Mouse (Mus musculus) heart, adult 2 months (tissue): ENCODE measurements at regions not wholly inside any gene's neighbourhood (a gene's known extent, or its start where the extent isn't known, plus 50 kb on each side); places are given as distances from the start of the nearest gene placed in this dataset.

ENCODE experiments used
- CTCF ChIP-seq: fragments of 200-600 bp; IDR thresholded peaks from 2 replicates; pipeline ENCODE4 v1.8.1; 2022; ENCODE audit warnings: antibody characterized with exemption, mild to moderate bottlenecking, moderate library complexity
- POLR2A ChIP-seq: fragments of 200-500 bp; IDR thresholded peaks from 2 replicates; pipeline ENCODE4 v1.6.1; 2011; ENCODE audit warnings: mild to moderate bottlenecking, low read depth, low read length, control low read depth; ENCODE audit not compliant: insufficient read depth

GRCm38 (mm10) chr10:8124124-8124523, 168.1 kb upstream of the Tab2 start:
- TF ChIP-seq CTCF (no peak), POLR2A (no peak)
